Mouse (Mus musculus) myocyte (in vitro differentiated cells): ENCODE results near the gene Gpr22.

ENCODE experiments used
- CEBPB ChIP-seq: IDR thresholded peaks from 2 replicates; pipeline ENCODE4 v1.6.1; 2011; ENCODE audit warnings: mild to moderate bottlenecking, moderate library complexity; ENCODE audit not compliant: poor library complexity, insufficient read depth, severe bottlenecking
- POLR2A ChIP-seq: IDR thresholded peaks from one replicate; pipeline ENCODE4 v1.6.1; 2011; ENCODE audit warnings: low read depth, mild to moderate bottlenecking, control low read depth, moderate library complexity; ENCODE audit not compliant: insufficient read length
- USF1 ChIP-seq: IDR thresholded peaks from one replicate; pipeline ENCODE4 v1.6.1; 2011; ENCODE audit warnings: low read depth, mild to moderate bottlenecking, control low read depth, moderate library complexity

DNA sequence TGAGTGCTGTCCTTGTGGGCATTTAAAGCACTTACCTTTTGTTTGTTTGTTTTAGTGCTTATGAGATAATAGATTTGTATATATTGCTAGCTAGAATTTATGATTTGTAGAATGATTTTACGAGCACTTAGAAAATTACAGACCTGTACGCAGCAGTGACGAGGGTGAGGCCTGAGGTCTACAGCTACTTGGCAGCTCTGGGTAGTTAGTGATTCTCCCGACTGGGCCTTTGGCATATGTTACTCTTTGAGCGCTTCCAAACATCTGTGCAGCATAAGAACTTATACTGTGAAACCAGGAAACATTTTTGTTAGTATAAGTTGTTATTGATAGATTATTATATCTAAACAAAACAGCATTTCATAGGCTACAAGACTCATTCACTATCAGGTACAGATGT, 12.3 kb downstream of the Gpr22 start:
- TF ChIP-seq CEBPB (no peak), USF1 (no peak), POLR2A (no peak)
